Mouse (Mus musculus) layer of hippocampus, adult 9-10 months (tissue): ENCODE measurements at regions not wholly inside any gene's neighbourhood (a gene's known extent, or its start where the extent isn't known, plus 50 kb on each side); places are given as distances from the start of the nearest gene placed in this dataset.

Experiments used
- DNase-seq: peaks from one replicate; pipeline ENCODE4 v3.0.0; 2022; ENCODE audit warnings: low spot score

GRCm38 (mm10) chr8:125325736-125326135 is 243.9 kb downstream of the Sipa1l2 start:
- no peak for DNase-seq

- DNase-seq = no peak
These were observed 247.0 kb downstream of the Sipa1l2 start for GRCm38 (mm10) chr8:125322561-125322960.

GRCm38 (mm10) chr8:125317584-125317991 is 252.0 kb downstream of the Sipa1l2 start:
- no peak for DNase-seq

GRCm38 (mm10) chr8:125315736-125316135 is 253.9 kb downstream of the Sipa1l2 start:
- no peak for DNase-seq

GRCm38 (mm10) chr8:125314996-125315395 is 254.6 kb downstream of the Sipa1l2 start:
- DNase-seq = no peak

- no peak for DNase-seq
These were observed 255.2 kb downstream of the Sipa1l2 start for GRCm38 (mm10) chr8:125314221-125314984.

- DNase-seq = no peak
These were observed 257.4 kb downstream of the Disc1 start for GRCm38 (mm10) chr8:125311228-125312053.
